Mouse (Mus musculus): ENCODE data around the gene Cpa4.

DNA sequence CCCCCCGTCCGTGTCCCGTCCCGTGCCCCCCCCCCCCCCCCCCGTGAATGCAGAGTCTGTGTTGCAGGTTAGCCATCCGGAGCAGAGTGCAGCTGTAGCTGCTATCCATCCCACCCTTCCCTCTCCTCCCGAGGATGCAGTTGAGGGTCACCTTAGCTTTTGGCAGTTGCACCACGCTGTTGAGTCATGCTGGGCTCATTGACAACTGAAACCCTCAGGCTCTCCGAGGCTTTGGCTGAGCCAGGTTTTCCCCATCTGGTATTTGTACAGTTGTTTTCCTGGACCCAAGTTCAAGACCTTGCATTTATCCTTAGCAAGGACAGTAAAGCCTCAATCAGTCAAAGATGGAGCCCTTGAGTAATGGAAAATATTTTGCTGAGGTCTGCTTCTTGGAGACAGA is 12.1 kb upstream of the Cpa4 start:
- no peak for TF ChIP-seq POLR2A (IDR thresholded peaks at IDR 0.05; ENCODE audit: control insufficient read depth, extremely low read depth, insufficient read depth, low read length, poor library complexity)
- TF ChIP-seq CTCF (IDR thresholded peaks at IDR 0.05; ENCODE audit: borderline replicate concordance, control insufficient read depth, extremely low read depth, insufficient read depth, low read length, poor library complexity) = no peak

All from thymus, adult 2 months (tissue).